Mouse (Mus musculus) liver, adult 2 months (tissue): Measurements from ENCODE around the gene Abca5.

Source experiments
- CTCF ChIP-seq: fragments of 200-500 bp; IDR thresholded peaks from 2 replicates; pipeline ENCODE4 v1.5.1; 2011; ENCODE audit warnings: low read depth, low read length, control low read depth
- POLR2A ChIP-seq: fragments of 200-500 bp; IDR thresholded peaks from 2 replicates; pipeline ENCODE4 v1.6.1; 2011; ENCODE audit warnings: low read length, control low read depth; ENCODE audit not compliant: insufficient read depth; ENCODE audit errors: extremely low read depth

- no peak for TF ChIP-seq POLR2A
- TF ChIP-seq CTCF: no peak
Measured at GRCm38 (mm10) chr11:110237466-110237865, 100.0 kb downstream of the Abca5 start.
